Mouse (Mus musculus) cerebellum, adult 9-11 months (tissue): ENCODE results near the gene 1700020D05Rik.

Source experiments
- DNase-seq: peaks from one replicate; pipeline ENCODE4 v3.0.0; 2022

1700020D05Rik gene

GRCm38 (mm10) chr19:5503687-5504086, at the start of gene 1700020D05Rik:
Gene 1700020D05Rik (minus strand): TSS chr19:5503787.
- no peak for DNase-seq

- DNase-seq = no peak
Measured at GRCm38 (mm10) chr19:5547471-5548056, 44.0 kb upstream of the 1700020D05Rik start.

GRCm38 (mm10) chr19:5544031-5544430, 40.4 kb upstream of the 1700020D05Rik start:
- no peak for DNase-seq

- DNase-seq = no peak
Measured at GRCm38 (mm10) chr19:5543362-5543761, 39.8 kb upstream of the 1700020D05Rik start.

- no peak for DNase-seq
Measured at GRCm38 (mm10) chr19:5538786-5539185, 35.2 kb upstream of the 1700020D05Rik start.

GRCm38 (mm10) chr19:5532520-5532919, 28.9 kb upstream of the 1700020D05Rik start:
- no peak for DNase-seq

GRCm38 (mm10) chr19:5530138-5530524, 26.5 kb upstream of the 1700020D05Rik start:
- no peak for DNase-seq

GRCm38 (mm10) chr19:5529325-5530137, 25.9 kb upstream of the 1700020D05Rik start:
- peak; percentile 94 for DNase-seq

- DNase-seq = no peak
Measured at GRCm38 (mm10) chr19:5525204-5525603, 21.6 kb upstream of the 1700020D05Rik start.

GRCm38 (mm10) chr19:5518721-5519120, 15.1 kb upstream of the 1700020D05Rik start:
- DNase-seq = no peak

- peak; percentile 37 for DNase-seq
Measured at GRCm38 (mm10) chr19:5516906-5517505, 13.4 kb upstream of the 1700020D05Rik start.

GRCm38 (mm10) chr19:5515840-5516777, 12.5 kb upstream of the 1700020D05Rik start:
- DNase-seq = no peak

GRCm38 (mm10) chr19:5513005-5513349, 9.4 kb upstream of the 1700020D05Rik start:
- DNase-seq = no peak

- DNase-seq = no peak
Measured at GRCm38 (mm10) chr19:5512091-5513004, 8.8 kb upstream of the 1700020D05Rik start.

- no peak for DNase-seq
Measured at GRCm38 (mm10) chr19:5511074-5511632, 7.6 kb upstream of the 1700020D05Rik start.

- peak; percentile 100 for DNase-seq
Measured at GRCm38 (mm10) chr19:5510031-5511026, 6.7 kb upstream of the 1700020D05Rik start, which contains the start of gene Snx32. Gene Snx32 (minus strand): TSS chr19:5510538.

GRCm38 (mm10) chr19:5500330-5500875, 3.2 kb downstream of the 1700020D05Rik start:
- DNase-seq = no peak

GRCm38 (mm10) chr19:5496052-5496370, 7.6 kb downstream of the 1700020D05Rik start:
- DNase-seq = no peak

- peak; percentile 44 for DNase-seq
Measured at GRCm38 (mm10) chr19:5495353-5496051, 8.1 kb downstream of the 1700020D05Rik start.
